Mouse (Mus musculus): ENCODE measurements around the gene Stmn3.

Gene Stmn3

DNA sequence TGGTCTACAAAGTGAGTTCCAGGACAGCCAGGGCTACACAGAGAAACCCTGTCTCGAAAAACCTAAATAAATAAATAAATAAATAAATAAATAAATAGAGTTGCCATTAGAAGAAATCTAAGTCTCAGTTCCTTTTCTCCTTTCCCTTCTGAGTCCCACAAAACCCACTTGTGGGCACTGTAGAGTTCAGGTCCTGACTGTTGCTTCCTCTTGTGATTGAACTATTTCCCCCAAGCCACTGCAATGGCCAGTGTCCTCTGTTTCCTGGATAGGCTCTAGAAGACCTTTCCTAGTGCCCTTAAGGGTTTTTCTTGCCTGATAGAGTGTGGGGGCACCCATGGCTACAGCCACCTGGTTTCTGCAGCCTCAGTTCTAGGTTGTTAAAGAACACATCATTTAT, 9.4 kb downstream of the Stmn3 start:
- CTCF ChIA-PET = interaction anchor here in 1 of 4 experiments (1.0 kb wide), 1 partner anchor 118 kb away, joined by 3 read pairs; the partner anchor contains the start of gene Ppdpf
- POLR2A ChIA-PET = interaction anchor here in 1 of 4 experiments (1.1 to 1.2 kb wide), 2 partner anchors 8 to 28 kb away, joined by 3 to 5 read pairs; no protein-coding TSS in a partner anchor

DNA sequence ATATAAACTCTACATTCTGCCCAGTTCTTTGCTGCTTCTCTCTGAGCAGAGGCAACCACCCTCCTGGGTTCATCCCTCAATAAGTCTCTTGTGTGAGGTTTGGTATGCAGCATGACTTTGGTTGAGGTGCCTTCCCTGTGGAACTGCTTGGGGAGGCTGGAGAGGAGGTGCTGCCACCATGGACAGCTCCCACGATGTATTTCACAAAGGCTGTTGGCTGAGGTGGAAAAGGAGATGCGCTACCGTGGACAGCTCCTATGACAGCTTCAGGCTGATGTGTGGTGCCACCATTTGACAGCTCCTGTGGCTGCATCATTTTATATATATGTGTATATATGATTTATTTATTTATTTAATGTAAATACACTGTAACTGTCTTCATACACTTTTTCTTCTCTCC, 12.3 kb downstream of the Stmn3 start:
- CTCF ChIA-PET = interaction anchor here in 2 of 4 experiments (0.8 to 2.7 kb wide), 6 partner anchors 21 to 297 kb away, joined by 3 to 9 read pairs (median 3); partner anchors contain the start of genes Ppdpf (in 2 of the 2) and Samd10 (in 1 of the 2)
- POLR2A ChIA-PET = interaction anchor here in 2 of 4 experiments (0.6 to 2.6 kb wide), 9 partner anchors 10 to 413 kb away, joined by 3 to 11 read pairs (median 3); partner anchors contain the start of genes Oprl1 (in 1 of the 2), Ppdpf (in 1 of the 2) and Rtel1 (in 1 of the 2)

DNA sequence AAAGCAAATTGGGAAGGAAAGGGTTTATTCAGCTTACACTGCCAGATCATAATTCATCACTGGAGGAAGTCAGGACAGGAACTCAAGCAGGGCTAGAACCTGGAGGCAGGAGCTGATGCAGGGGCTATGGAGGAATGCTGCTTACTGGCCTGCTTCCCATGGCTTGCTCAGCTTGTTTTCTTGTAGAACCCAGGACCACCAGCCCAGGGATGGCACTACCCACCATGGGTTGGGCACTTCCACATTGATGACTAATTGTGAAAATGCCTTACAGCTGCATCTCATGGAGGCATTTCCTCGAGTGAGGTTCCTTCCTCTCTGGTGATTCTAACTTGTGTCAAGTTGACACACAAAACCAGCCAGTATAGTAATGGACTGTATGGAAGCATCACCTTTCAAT, 23.4 kb downstream of the Stmn3 start:
- POLR2A ChIA-PET = interaction anchor here in 2 of 4 experiments (0.7 to 2.1 kb wide), 4 partner anchors 16 to 104 kb away, joined by 3 to 4 read pairs (median 4); partner anchors contain the start of gene Ppdpf (in 1 of the 2)
- CTCF ChIA-PET = no interaction called here

DNA sequence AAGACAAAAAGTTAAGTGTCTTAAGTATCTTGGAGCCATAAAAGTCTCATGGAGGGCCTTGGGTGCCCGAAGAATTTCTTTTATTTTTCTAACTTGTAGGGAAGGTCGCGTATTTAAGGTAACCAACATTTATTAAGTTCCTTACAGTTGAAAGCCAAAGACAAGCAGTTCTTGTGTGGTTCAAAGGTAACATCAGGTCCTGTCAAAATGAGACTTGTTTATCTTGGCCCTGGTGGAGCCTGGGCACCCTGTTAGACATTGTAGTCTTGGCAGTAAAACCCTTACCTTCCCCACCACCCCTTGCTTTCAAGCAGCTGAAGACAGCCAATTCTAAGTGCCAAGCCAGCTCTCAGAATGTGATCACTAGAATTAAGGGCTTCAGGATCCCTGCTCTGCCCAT, 25.6 kb downstream of the Stmn3 start:
- ChIA-PET CTCF (interaction anchor here in 3 of 4 experiments (0.8 to 1.1 kb wide), 4 partner anchors 18 to 100 kb away, joined by 3 to 4 read pairs (median 4); no protein-coding TSS in a partner anchor), POLR2A (interaction anchor here in 2 of 4 experiments (0.6 to 2.0 kb wide), 16 partner anchors 11 to 310 kb away, joined by 3 to 9 read pairs (median 3); partner anchors contain the start of genes Ppdpf (in 2 of the 2), Fndc11 (in 1 of the 2), Samd10 (in 1 of the 2) and Stmn3 (in 1 of the 2))

DNA sequence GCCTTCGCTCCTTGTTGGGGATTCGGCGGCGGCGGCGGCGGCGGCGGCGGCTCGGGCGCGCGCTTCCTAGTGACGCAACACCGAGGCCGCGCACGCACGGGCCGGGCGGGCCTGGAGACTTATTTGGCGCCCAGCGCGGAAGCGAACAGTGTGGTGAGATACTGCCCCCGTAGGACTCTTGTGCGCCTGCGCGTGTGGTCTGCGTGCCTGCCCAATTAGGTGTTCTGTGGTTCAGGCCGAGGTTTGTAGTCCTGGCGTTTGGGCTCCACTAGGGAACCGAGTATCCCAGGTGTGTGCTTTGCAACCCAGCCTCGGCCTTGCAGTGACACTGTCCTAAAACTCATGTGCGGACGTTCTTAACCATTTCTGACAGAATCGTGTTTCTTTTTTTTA, 26.3 kb downstream of the Stmn3 start, which contains the start of gene Gmeb2:
TSS of gene Gmeb2 (minus strand) at position 78 of the 393 bp plus-strand sequence.
- POLR2A ChIA-PET = interaction anchor here in 2 of 4 experiments (0.9 to 2.0 kb wide), 8 partner anchors 10 to 101 kb away, joined by 3 to 9 read pairs (median 4); partner anchors contain the start of genes Ppdpf (in 1 of the 2) and Stmn3 (in 1 of the 2)
- CTCF ChIA-PET = interaction anchor here in 1 of 4 experiments (0.8 kb wide), 1 partner anchor 43 kb away, joined by 3 read pairs; no protein-coding TSS in a partner anchor

DNA sequence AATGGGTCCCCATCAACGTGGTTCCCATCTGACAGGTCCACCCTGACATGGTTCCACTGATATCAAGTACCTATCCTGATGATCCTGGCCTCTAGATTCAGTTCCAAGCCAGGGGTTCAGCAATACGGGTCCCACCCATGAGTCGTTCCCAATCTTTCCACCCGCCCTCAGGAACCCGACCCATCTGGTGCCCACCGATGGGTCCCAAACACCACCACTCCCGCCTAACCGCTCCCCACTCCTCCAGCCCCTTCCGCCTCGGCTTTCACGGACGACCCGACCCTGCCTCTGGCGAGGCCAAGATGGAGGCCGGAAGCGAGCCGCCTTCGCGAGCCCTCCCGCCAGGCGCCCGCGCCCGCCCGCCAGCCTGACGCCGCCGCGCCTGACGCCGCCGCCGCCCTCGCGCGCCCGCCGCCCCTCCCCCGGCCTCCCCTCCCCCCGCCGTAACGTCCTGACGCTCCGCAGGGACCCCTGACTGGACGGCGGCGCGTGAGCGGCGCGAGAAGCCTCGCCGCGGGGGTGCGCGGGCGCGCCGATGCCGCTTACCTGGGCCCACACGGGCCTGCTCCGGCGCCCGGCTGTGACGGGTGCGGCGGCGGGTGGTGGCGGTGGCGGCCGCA, 26.9 kb downstream of the Stmn3 start:
- POLR2A ChIA-PET = interaction anchor here in 1 of 4 experiments (1.6 kb wide), 1 partner anchor 31 kb away, joined by 4 read pairs; no protein-coding TSS in a partner anchor
- CTCF ChIA-PET = no interaction called here

DNA sequence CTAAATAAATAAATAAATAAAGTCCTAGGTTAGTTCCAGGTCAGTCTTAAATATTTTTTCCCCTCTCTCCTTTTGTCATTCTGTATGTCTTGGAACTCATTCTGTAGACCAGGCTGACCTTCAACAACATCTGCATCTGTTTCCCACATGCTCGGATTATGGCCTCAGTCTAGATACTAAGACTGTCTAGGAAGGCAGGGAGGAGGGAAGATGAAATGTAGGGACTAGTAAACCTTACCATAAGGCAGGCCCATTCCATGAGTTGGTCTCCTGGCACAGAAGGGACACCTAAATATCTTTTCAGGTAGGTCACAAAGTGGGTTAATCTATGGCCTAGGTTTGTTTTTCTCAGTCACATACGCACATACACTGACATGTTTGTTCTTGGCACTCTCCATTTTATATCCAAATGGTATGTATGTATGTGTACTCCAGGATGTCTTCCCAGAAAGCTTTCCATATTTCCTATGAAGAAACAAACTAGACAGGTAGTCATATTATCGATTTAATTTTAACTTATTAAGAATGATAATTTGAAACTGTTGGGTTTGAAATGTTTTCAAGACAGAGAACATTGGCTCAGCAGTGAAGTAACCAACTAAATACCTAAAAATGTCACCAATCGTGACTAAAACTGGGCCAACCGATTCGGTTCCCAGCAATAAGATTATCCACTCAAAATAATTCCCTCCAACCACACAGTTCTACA, 27.5 kb downstream of the Stmn3 start:
- POLR2A ChIA-PET = interaction anchor here (0.5 to 3.1 kb wide), 19 partner anchors 9 to 314 kb away, joined by 3 to 16 read pairs (median 4); partner anchors contain the start of gene Ppdpf (in 2 of the 4)
- CTCF ChIA-PET = no interaction called here

DNA sequence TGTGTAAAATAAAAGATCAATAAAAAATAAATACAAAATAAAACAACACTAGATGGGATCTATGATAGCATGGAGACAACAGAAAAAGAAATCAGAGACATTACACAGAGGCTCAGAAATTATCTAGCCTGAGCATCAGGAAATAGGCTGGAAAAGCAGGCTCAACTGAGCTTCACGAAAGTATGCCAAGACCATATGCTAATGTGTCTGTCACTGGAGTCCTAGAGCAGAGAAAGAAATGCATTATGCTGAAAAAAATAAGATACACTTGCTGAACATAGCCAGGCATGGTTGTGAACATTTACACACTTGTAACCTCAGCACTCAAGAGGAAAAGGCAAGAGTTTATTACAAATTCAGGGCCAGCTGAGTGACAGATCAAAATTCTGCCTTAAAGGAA, 34.3 kb downstream of the Stmn3 start:
- ChIA-PET POLR2A (interaction anchor here in 2 of 4 experiments (0.7 to 2.9 kb wide), 5 partner anchors 16 to 323 kb away, joined by 3 to 7 read pairs (median 5); no protein-coding TSS in a partner anchor), CTCF (interaction anchor here in 2 of 4 experiments (0.6 to 0.7 kb wide), 3 partner anchors 34 to 243 kb away, joined by 4 to 7 read pairs (median 7); no protein-coding TSS in a partner anchor)

DNA sequence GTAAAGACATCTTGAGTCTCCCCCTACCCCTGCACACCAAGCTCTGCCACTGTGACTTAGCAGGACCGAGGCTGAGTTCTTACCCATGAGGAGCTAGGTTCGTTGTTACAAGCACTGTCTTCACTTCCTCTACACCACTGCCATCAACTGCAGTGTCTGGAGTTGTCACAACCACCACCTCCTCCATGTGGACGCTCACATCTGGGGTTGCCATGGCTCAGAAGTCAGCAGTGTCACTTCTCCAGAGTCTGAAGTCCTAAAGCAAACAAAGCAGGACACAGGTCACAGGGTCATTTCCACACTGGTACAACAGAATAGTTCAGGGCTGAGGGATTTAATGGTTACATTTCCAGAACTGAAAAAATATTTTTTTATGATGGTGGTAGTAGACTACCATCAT, 36.4 kb downstream of the Stmn3 start:
- POLR2A ChIA-PET = interaction anchor here in 2 of 4 experiments (0.6 to 2.9 kb wide), 8 partner anchors 8 to 146 kb away, joined by 3 to 7 read pairs (median 4); no protein-coding TSS in a partner anchor
- CTCF ChIA-PET = no interaction called here

DNA sequence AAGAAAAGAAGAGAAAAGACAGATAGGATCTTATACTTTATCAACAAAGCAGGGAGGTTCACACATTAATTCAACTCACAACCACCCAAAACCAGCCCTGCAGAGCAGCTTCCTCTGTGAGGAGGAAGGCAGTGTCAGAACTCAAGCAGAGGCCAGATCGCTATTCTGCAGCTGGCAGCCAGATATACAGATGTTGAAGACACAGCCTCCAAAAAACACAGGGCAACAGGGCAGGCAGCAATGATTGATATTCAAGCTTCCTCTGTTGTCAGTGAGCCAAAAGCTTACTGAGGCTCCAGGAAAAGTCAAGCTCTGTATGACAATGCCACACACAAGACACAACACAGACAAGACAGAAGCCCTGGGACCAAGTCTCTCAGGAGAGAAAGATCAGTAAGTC, 37.5 kb downstream of the Stmn3 start:
- CTCF ChIA-PET = interaction anchor here in 2 of 4 experiments (0.6 to 1.2 kb wide), 3 partner anchors 90 to 1310 kb away, joined by 3 to 6 read pairs (median 5); partner anchors contain the start of gene Ppdpf (in 1 of the 2)
- POLR2A ChIA-PET = interaction anchor here in 2 of 4 experiments (0.6 to 2.5 kb wide), 9 partner anchors 9 to 81 kb away, joined by 3 to 16 read pairs (median 3); partner anchors contain the start of genes Ptk6 (in 1 of the 2) and Rtel1 (in 1 of the 2)

DNA sequence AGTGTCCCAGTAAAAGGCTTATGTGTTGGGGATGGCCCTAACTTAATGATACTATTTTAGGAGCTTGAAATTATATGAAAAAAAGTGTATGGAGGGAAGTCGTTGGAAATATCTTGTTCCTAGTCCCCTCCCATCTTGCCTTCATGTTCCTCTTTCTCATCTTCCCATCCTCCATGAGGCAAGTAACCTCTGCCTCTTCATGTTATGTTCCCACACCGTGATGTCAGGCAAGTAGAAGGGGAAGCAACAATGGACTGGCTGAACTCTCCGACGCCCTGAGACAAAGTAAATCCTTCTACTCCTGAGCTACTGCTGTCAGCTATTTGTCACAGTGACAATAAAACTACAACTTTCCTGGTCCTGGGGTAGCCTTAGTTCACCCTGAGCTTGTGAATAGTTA, 39.7 kb downstream of the Stmn3 start:
- ChIA-PET CTCF (no interaction called here), POLR2A (interaction anchor here in 1 of 4 experiments (1.5 to 2.5 kb wide), 3 partner anchors 11 to 86 kb away, joined by 3 to 16 read pairs (median 3); no protein-coding TSS in a partner anchor)

DNA sequence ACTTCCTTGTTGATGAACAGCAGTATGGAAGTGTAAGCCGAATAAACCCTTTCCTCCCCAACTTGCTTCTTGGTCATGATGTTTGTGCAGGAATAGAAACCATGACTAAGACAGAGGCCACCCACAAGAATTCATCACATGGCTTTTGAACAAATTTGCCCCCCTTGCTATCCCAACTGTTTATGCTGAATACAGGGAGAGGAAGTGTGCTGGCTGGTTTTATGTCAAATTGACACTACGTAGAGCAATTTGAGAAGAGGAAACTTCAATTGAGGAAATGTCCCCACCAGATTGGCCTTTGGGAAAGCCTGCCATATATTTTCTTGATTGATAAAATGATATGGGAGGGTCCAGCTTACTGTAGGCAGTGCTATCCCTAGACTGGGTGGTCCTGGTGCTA, 40.5 kb downstream of the Stmn3 start:
- POLR2A ChIA-PET = interaction anchor here in 1 of 4 experiments (1.5 to 1.6 kb wide), 2 partner anchors 85 to 87 kb away, joined by 3 read pairs; partner anchors contain the start of gene Ppdpf
- CTCF ChIA-PET = no interaction called here

DNA sequence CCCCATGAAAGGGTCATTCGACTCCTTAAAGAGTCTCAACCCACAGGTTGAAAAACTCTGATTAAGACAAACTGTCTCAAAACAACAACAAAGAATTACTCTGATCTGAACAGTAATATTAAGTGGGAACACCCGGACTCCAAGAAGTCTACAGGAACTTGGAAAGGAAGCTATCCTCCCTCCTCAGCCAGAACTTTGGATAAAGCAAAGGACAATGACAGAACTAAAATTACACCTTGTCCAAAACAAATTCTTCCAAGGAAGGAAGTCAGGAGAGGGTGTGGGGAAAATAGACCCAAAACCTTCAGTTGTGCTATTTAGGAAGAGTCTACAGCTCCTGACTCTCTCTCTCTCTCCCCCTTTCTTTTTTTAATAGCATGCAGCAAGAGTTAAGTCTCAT, 42.2 kb downstream of the Stmn3 start:
- CTCF ChIA-PET = no interaction called here

DNA sequence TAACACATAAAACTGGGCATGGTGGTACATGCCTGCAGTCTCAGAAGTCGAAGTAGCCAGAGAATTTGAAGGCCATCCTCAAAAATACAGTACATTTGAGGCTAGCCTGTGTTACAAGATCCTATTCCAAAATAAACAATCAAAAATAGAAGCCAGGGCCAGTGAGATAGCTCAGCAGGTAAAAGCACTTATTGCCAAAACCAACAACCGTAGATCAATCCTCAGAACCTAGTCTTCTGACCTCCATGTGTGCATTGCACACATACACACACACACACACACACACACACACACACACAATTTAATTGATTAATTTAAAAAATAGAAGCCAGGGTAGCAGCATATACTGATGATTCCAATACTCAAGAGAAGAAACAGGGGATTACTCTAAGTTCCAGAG, 47.5 kb downstream of the Stmn3 start:
- ChIA-PET CTCF (no interaction called here), POLR2A (interaction anchor here in 1 of 4 experiments (0.8 to 1.6 kb wide), 2 partner anchors 9 to 46 kb away, joined by 3 to 4 read pairs; no protein-coding TSS in a partner anchor)

More for the DNA sequence above, 42.2 kb downstream of the Stmn3 start:
- POLR2A ChIA-PET = interaction anchor here in 2 of 4 experiments (0.7 to 1.3 kb wide), 2 partner anchors 36 to 371 kb away, joined by 3 read pairs; no protein-coding TSS in a partner anchor

All from embryonic stem cell, embryonic (primary cell).